Mouse (Mus musculus) common myeloid progenitor, adult 5-6 weeks (primary cell): ENCODE measurements around the gene Eps15. TPM values are rescaled to one million over a fixed set of nuclear protein-coding genes. Genes with fewer than 3 reads are reported as not detected.
"Not testable (repeated sequence)": the region's sequence is repeated elsewhere in the genome, so short reads cannot be mapped to it uniquely, and the experiment has no call there.

ENCODE experiments used
- ATAC-seq: replicated peaks from 2 replicates; pipeline ENCODE4 v1.8.0; 2016; ENCODE audit warnings: low read depth, mild to moderate bottlenecking, moderate TSS enrichment, inconsistent platforms; ENCODE audit not compliant: poor library complexity, severe bottlenecking
- total RNA-seq: library from RNA; stranded (forward); fragments of 200-1000, 187-1606 nt; gene quantifications from 2 replicates; pipeline ENCODE4 v1.2.3, GENCODE M21; 2017

The Eps15 gene
- total RNA-seq, 1 experiment from 2014 or later: 63.1 TPM

GRCm38 (mm10) chr4:109393229-109393779 is 113.2 kb downstream of the Eps15 start:
- ATAC-seq: peak; percentile 38

DNA sequence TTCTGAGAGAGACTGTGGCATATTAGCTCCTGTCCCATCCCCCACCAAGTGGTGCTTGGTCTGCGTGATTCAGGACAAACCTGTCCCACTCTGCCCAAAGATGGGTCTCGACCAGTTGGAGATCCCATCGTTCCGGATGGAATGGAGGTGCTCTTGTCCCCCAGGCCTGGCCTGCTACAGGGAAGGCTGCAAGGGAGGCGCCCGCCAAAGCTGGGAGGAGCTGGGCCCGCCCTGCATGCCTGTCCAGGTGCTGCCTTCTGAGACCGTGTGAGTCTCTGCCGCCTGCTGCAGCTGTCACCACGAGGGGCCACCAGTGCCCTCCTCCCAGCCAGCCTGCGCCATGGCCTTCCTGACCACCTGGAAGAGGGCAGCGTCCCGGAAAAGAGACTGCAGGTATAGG is 113.8 kb downstream of the Eps15 start:
- ATAC-seq: peak; percentile 48

- peak; percentile 33 for ATAC-seq
Measured at GRCm38 (mm10) chr4:109394314-109395074, 114.4 kb downstream of the Eps15 start.

- 0 out of 2 replicates have a peak, but pooled peaks have one; percentile 17 for ATAC-seq
Measured at GRCm38 (mm10) chr4:109400366-109400980, 120.4 kb downstream of the Eps15 start.

DNA sequence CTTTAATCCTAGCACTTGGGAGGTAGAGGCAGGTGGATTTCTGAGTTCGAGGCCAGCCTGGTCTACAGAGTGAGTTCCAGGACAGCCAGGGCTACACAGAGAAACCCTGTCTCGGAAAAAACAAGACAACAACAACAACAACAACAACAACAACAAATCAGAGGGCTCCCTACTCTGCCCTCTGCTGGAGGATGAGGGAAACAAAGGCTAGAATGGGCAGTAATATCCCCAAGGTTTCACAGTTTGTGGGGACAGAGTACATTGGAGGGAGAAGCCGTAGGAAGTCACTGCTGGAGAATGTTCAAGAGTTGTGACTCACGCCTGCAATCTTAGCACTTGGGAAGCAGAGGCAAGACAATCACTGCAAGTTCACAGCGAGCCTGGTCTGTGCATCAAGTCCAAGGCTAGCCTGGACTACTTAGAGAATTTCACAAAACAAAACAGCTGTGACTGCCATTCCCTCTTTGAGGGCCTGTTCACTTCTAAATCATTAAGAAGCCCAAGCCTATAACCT is 121.2 kb downstream of the Eps15 start:
- ATAC-seq: no peak

GRCm38 (mm10) chr4:109404908-109405307 is 124.8 kb downstream of the Eps15 start:
- ATAC-seq: not testable (repeated sequence)

- ATAC-seq: no peak
Measured at GRCm38 (mm10) chr4:109405415-109405814, 125.3 kb downstream of the Eps15 start.

- ATAC-seq: peak; percentile 83
Measured at GRCm38 (mm10) chr4:109406054-109406485, 126.0 kb downstream of the Eps15 start.

GRCm38 (mm10) chr4:109406486-109407175 is 126.6 kb downstream of the Eps15 start, which contains the start of gene Ttc39a:
TSS of gene Ttc39a (plus strand) at chr4:109406623.
- peak; percentile 26 for ATAC-seq

GRCm38 (mm10) chr4:109407176-109407520 is 127.1 kb downstream of the Eps15 start:
- no peak for ATAC-seq

DNA sequence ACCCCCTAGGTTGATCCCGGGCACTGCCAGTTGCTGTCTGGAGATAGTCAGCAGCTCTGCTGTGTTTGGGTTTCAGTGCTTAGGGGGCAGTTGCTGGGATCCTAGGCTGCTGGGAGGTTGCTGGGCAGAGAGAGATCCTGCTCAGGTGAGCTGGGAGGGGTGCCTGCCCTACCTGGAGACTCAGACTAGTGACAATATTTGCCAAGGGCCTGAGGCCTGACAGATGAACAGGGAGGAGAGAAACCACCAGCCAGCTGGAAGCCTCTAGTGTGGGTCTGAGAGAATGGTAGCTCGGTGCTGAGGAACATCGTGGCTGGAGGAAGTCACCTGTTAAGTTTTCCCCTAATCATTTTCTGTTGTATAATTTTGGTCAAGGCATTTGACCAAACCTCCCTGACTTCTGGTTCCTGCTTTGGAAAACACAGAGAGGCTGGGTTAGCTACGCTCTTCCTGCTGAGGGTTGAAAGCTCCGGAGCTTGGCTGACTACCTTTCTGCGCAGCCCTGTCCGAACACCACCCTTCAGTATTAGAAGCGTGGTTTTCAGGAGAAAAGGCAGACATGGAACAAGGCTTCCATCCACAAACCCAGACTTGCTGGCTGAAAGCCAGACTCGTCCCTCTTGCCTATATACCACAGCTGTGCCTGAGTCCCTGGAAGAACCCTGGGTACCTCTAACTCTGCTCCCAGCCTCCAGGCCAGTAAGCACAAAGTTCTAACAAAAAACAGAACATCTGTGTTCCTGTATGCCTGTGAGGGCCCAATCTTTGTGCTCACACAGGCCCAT is 127.8 kb downstream of the Eps15 start:
- no peak for ATAC-seq

DNA sequence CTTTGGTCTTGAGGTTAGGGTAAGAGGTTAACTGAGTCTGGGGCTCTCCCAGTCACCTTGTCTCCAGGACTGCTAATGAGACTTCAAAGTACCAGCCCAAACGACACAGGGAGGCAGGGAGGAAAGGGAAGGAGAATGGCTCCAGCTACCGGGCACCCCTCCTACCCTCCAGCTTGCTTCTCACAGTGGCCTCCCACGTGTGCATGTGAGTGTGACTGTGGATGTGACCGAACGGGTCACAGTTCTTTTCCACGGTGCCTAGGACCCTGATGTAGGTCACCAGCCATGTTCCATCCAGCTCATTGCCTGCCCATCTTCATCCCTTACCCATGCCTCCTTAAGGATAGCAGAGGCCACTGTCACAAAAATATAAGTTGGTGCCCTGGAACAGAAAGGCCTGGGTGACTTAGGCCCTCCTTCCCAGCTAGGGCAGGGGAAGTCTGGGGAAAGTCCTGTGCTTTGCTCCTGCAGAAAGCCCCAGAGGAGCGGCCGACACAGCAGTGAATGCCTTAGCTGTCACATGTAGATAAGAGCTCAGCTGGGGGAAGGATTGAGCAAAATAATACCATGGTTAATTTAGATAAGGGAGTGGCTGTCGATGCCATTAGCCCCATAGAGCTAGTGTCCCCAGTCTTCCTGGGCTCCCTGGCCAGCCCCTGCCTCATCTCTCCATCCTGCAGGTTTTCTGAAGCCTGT is 130.8 kb downstream of the Eps15 start:
- peak; percentile 67 for ATAC-seq

DNA sequence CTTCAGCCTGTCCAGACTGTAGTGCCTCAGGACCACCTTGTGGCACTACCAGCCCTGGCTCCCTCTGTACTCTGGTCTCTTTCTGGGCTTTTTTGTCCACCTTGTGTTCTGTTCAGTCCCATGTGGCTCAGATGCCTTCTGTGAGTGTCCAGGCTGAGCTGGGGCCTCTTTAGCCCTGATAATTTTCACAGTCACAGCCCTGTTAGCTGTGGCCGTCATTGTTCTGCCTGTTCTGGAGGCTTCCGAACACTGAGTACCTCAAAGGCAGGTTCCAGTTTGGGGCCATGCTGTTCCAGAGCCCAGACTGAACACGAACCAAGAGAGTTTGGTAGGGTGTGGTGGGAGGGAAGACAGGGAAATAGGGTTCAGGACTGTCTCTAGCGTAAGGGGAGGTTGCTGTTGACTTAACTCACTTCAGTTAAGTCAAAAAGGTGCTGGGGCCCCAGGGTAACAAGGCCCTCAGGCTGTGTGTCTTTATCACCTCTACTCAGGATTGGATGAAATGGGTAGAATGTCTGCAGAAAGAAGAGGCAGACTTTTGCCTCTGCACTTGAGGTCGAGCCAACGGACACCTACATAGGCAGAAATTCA is 131.4 kb downstream of the Eps15 start:
- ATAC-seq: no peak

DNA sequence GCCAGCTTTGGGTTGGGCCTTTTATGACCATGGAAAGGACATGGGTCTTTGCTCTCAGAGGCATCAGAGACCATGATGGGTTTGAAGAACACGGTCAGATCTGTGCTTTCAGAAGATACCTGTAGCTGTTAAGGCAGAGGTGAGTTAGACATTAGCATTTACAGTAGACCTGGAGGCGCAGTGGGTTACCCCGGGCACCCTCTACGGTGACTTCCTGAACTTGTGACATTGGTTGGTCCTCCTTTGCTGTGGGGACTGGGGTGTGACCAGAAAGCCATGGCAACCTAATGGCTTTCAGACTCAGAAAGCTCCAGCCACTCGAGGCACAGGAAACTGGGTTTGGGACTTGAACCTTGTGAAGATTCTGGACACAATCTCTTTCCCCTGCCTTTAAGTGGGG is 132.2 kb downstream of the Eps15 start:
- ATAC-seq: no peak

DNA sequence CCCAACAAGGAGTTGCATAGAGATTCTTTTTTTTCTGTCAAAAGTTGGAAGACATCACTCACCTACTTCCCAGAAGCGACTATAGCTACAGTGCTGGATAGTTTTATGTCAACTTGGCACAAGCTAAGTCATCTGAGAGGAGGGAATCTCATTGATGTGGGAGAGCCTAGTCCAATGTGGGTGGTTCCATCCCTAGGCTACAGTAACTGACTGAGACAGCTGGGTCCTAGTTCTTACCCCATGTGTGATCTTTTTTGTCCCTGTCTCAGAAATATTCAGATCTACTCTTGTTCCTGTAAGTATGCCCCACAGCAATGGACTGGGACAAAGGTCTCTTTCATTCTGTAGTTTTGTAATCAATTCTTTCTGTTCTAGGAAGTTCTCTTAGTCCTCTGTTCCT is 137.9 kb downstream of the Eps15 start:
- ATAC-seq: no peak

- peak; percentile 93 for ATAC-seq
Measured at GRCm38 (mm10) chr4:109419017-109419416, 138.9 kb downstream of the Eps15 start.

DNA sequence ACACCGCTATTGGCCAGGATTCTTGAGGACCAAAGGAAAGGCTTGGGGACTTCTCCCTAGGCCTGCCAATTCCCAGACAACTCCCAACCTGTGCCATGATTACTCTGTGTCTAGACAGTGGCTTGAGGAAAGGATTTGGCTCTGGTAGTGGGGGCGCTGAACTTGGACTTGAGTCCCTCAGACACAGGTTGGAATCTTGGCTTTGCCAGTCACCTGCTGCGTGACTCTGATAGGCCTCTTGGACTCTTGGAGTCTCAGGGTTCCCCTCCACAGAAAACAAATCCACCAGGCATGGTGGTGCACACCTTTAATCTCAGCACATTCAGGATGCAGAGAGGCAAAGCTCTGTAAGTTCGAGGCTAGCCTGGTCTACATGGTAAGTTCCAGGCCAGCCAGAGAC is 139.5 kb downstream of the Eps15 start:
- no peak for ATAC-seq

DNA sequence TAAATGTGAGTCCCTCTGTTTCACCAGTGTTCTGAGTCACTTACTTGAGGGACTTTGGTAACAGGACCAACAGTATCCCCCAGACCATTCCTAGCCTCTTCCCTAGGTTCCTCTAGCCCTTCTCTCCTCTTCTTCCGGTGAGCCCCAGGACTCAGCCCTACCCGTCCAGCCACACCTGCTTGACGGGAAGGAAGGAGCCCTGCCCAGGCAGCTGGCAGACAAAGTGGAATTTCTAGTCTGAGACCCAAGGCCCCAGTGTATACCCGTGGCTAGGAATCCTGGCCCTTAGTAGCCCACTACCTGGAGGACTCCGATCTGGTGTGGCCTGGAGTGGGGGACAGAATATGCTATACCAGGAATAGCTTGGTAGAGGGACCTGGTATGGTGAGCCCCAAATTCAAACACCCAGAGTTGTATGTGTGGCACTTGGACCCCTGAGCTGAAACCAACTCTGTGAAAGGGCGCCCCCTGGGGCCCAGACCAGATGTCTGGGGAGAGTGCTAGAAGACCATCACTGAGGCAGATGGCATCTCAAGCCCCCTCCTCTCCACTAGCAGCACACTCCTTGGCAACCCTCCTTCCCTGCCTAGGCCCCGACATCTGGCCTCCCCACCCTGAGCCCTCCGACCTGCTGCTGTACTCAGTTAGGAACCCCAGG is 140.2 kb downstream of the Eps15 start:
- ATAC-seq: peak; percentile 40; the same call in 1 of the 2 replicates
